Mouse (Mus musculus): ENCODE measurements around the gene Mettl7a2. TPM values are rescaled to one million over a fixed set of nuclear protein-coding genes. Genes with fewer than 3 reads are reported as not detected.
A peak's percentile ranks its signal among the peaks of the same experiment; 100 is the strongest.
"Not testable (repeated sequence)": the region's sequence is repeated elsewhere in the genome, so short reads cannot be mapped to it uniquely, and the experiment has no call there.

Mettl7a2 gene
- total RNA-seq, 2 experiments from 2014 or later, result not detected

GRCm38 (mm10) chr15:100334629-100335028 is 18.4 kb upstream of the Mettl7a2 start, which contains the start of gene Mettl7a3:
Gene Mettl7a3 (plus strand): TSS chr15:100334929.
- no peak for ATAC-seq (replicated peaks; ENCODE audit: low FRiP score, poor library complexity, severe bottlenecking)

GRCm38 (mm10) chr15:100337328-100337727 is 15.7 kb upstream of the Mettl7a2 start:
- peak; percentile 51 for ATAC-seq (replicated peaks; ENCODE audit: low FRiP score, poor library complexity, severe bottlenecking)

GRCm38 (mm10) chr15:100337847-100338246 is 15.2 kb upstream of the Mettl7a2 start:
- peak; percentile 63 for ATAC-seq (replicated peaks; ENCODE audit: low FRiP score, poor library complexity, severe bottlenecking)

- not testable (repeated sequence) for ATAC-seq (replicated peaks; ENCODE audit: low FRiP score, poor library complexity, severe bottlenecking)
These were observed 11.6 kb upstream of the Mettl7a2 start for GRCm38 (mm10) chr15:100341314-100341980.

GRCm38 (mm10) chr15:100345484-100345883 is 7.5 kb upstream of the Mettl7a2 start:
- ATAC-seq (replicated peaks; ENCODE audit: low FRiP score, poor library complexity, severe bottlenecking), result no peak

GRCm38 (mm10) chr15:100346761-100347160 is 6.2 kb upstream of the Mettl7a2 start:
- no peak for ATAC-seq (replicated peaks; ENCODE audit: low FRiP score, poor library complexity, severe bottlenecking)

GRCm38 (mm10) chr15:100349496-100349895 is 3.5 kb upstream of the Mettl7a2 start:
- no peak for ATAC-seq (replicated peaks; ENCODE audit: low FRiP score, poor library complexity, severe bottlenecking)

- ATAC-seq (replicated peaks; ENCODE audit: low FRiP score, poor library complexity, severe bottlenecking), result no peak
These were observed 1.4 kb upstream of the Mettl7a2 start for GRCm38 (mm10) chr15:100351501-100352060.

GRCm38 (mm10) chr15:100353399-100353798 is 399 bp downstream of the Mettl7a2 start:
- ATAC-seq (replicated peaks; ENCODE audit: low FRiP score, poor library complexity, severe bottlenecking), result peak; percentile 58

- ATAC-seq (replicated peaks; ENCODE audit: low FRiP score, poor library complexity, severe bottlenecking), result no peak
These were observed 2.9 kb downstream of the Mettl7a2 start for GRCm38 (mm10) chr15:100355876-100356275.

- ATAC-seq (replicated peaks; ENCODE audit: low FRiP score, poor library complexity, severe bottlenecking), result no peak
These were observed 11.2 kb downstream of the Mettl7a2 start, which contains the start of gene Higd1c for GRCm38 (mm10) chr15:100364242-100364641. Gene Higd1c (plus strand): TSS chr15:100364542.

- ATAC-seq (replicated peaks; ENCODE audit: low FRiP score, poor library complexity, severe bottlenecking), result not testable (repeated sequence)
These were observed 13.0 kb downstream of the Mettl7a2 start for GRCm38 (mm10) chr15:100365967-100366366.

- no peak for ATAC-seq (replicated peaks; ENCODE audit: low FRiP score, poor library complexity, severe bottlenecking)
These were observed 14.1 kb downstream of the Mettl7a2 start for GRCm38 (mm10) chr15:100367119-100367518.

GRCm38 (mm10) chr15:100375066-100375465 is 22.1 kb downstream of the Mettl7a2 start:
- ATAC-seq (replicated peaks; ENCODE audit: low FRiP score, poor library complexity, severe bottlenecking), result no peak

GRCm38 (mm10) chr15:100377847-100378505 is 25.0 kb downstream of the Mettl7a2 start:
- peak; percentile 81 for ATAC-seq (replicated peaks; ENCODE audit: low FRiP score, poor library complexity, severe bottlenecking)

- ATAC-seq (replicated peaks; ENCODE audit: low FRiP score, poor library complexity, severe bottlenecking), result no peak
These were observed 26.7 kb downstream of the Mettl7a2 start for GRCm38 (mm10) chr15:100379658-100380057.

GRCm38 (mm10) chr15:100380104-100380503 is 27.1 kb downstream of the Mettl7a2 start:
- ATAC-seq (replicated peaks; ENCODE audit: low FRiP score, poor library complexity, severe bottlenecking), result no peak

- no peak for ATAC-seq (replicated peaks; ENCODE audit: low FRiP score, poor library complexity, severe bottlenecking)
These were observed 32.7 kb downstream of the Mettl7a2 start for GRCm38 (mm10) chr15:100385705-100386104.

GRCm38 (mm10) chr15:100387544-100388223 is 34.7 kb downstream of the Mettl7a2 start:
- no peak for ATAC-seq (replicated peaks; ENCODE audit: low FRiP score, poor library complexity, severe bottlenecking)

GRCm38 (mm10) chr15:100388224-100388835 is 35.3 kb downstream of the Mettl7a2 start:
- ATAC-seq (replicated peaks; ENCODE audit: low FRiP score, poor library complexity, severe bottlenecking), result no peak
